Mouse (Mus musculus) cortical plate, adult 2 months (tissue): ENCODE measurements at regions not wholly inside any gene's neighbourhood (a gene's known extent, or its start where the extent isn't known, plus 50 kb on each side); places are given as distances from the start of the nearest gene placed in this dataset.

Experiments
- H3K27ac ChIP-seq: fragments of 200-500 bp; 2 replicates; pipeline ENCODE4 v1.5.1; 2012; ENCODE audit warnings: low read length, control low read depth, inconsistent platforms; ENCODE audit not compliant: insufficient read depth
- H3K4me1 ChIP-seq: fragments of 200-500 bp; 2 replicates; pipeline ENCODE4 v1.6.1; 2011; ENCODE audit warnings: low read length; ENCODE audit not compliant: control insufficient read depth, insufficient read depth
- H3K4me3 ChIP-seq: fragments of 200-500 bp; 2 replicates; pipeline ENCODE4 v1.5.1; 2011; ENCODE audit warnings: mild to moderate bottlenecking, low read length, control low read depth; ENCODE audit not compliant: insufficient read depth
- CTCF ChIP-seq: fragments of 200-500 bp; IDR thresholded peaks from 2 replicates; pipeline ENCODE4 v1.5.1; 2011; ENCODE audit warnings: mild to moderate bottlenecking, control low read depth, low read length; ENCODE audit not compliant: insufficient read depth; ENCODE audit errors: extremely low read depth
- POLR2A ChIP-seq: fragments of 200-500 bp; IDR thresholded peaks from 2 replicates; pipeline ENCODE4 v1.6.1; 2011; ENCODE audit warnings: mild to moderate bottlenecking, low read length, control low read depth; ENCODE audit not compliant: insufficient read depth; ENCODE audit errors: extremely low read depth

GRCm38 (mm10) chr6:67124089-67124488 is 86.8 kb upstream of the Gadd45a start:
- TF ChIP-seq CTCF (no peak), POLR2A (no peak)
- Histone ChIP-seq H3K27ac (no peak overlapping the region), H3K4me1 (no peaks in the 10 kb centered on the region)

GRCm38 (mm10) chr6:67123071-67123470 is 85.8 kb upstream of the Gadd45a start:
- no peaks in the 10 kb centered on the region for H3K4me1 ChIP-seq
- H3K27ac ChIP-seq, result no peak overlapping the region
- TF ChIP-seq CTCF (no peak), POLR2A (no peak)
- no peak overlapping the region for H3K4me3 ChIP-seq

More at GRCm38 (mm10) chr6:67124089-67124488, 86.8 kb upstream of the Gadd45a start:
- H3K4me3 ChIP-seq, result no peak overlapping the region

- Histone ChIP-seq H3K4me1 (no peaks in the 10 kb centered on the region; the same call in 1 of the 2 replicates), H3K4me3 (no peak overlapping the region), H3K27ac (no peak overlapping the region)
- TF ChIP-seq CTCF (no peak), POLR2A (no peak)
Observed at GRCm38 (mm10) chr6:67116306-67116705, 79.0 kb upstream of the Gadd45a start.

- H3K4me1 ChIP-seq, result no peaks in the 10 kb centered on the region; the same call in 1 of the 2 replicates
- TF ChIP-seq POLR2A (no peak), CTCF (no peak)
- no peak overlapping the region for H3K4me3 ChIP-seq
- no peak overlapping the region for H3K27ac ChIP-seq
Observed at GRCm38 (mm10) chr6:67115505-67116303, 78.4 kb upstream of the Gadd45a start.

GRCm38 (mm10) chr6:67114753-67115152 is 77.5 kb upstream of the Gadd45a start:
- H3K27ac ChIP-seq, result no peak overlapping the region
- no peak overlapping the region for H3K4me3 ChIP-seq
- H3K4me1 ChIP-seq, result no peaks in the 10 kb centered on the region; the same call in 1 of the 2 replicates
- TF ChIP-seq POLR2A (no peak), CTCF (no peak)

- Histone ChIP-seq H3K4me3 (no peak overlapping the region), H3K4me1 (no peaks in the 10 kb centered on the region; the same call in 1 of the 2 replicates), H3K27ac (no peak overlapping the region)
- no peak for TF ChIP-seq POLR2A
- TF ChIP-seq CTCF, result no peak
Observed at GRCm38 (mm10) chr6:67113686-67114278, 76.5 kb upstream of the Gadd45a start.

- H3K4me1 ChIP-seq, result no peaks in the 10 kb centered on the region; the same call in 1 of the 2 replicates
- no peak overlapping the region for H3K4me3 ChIP-seq
- TF ChIP-seq CTCF, result no peak
- no peak overlapping the region for H3K27ac ChIP-seq
Observed at GRCm38 (mm10) chr6:67113261-67113660, 76.0 kb upstream of the Gadd45a start.

- no peak for TF ChIP-seq POLR2A
- TF ChIP-seq CTCF, result no peak
- no peak overlapping the region for H3K4me3 ChIP-seq
Observed at GRCm38 (mm10) chr6:67112311-67112710, 75.1 kb upstream of the Gadd45a start.

GRCm38 (mm10) chr6:67111581-67111980 is 74.3 kb upstream of the Gadd45a start:
- TF ChIP-seq POLR2A, result no peak
- TF ChIP-seq CTCF, result no peak
- no peak overlapping the region for H3K4me3 ChIP-seq
- no peak overlapping the region for H3K27ac ChIP-seq
- no peaks in the 10 kb centered on the region for H3K4me1 ChIP-seq

More at GRCm38 (mm10) chr6:67112311-67112710, 75.1 kb upstream of the Gadd45a start:
- Histone ChIP-seq H3K4me1 (no peaks in the 10 kb centered on the region), H3K27ac (no peak overlapping the region)

GRCm38 (mm10) chr6:67110391-67110790 is 73.1 kb upstream of the Gadd45a start:
- no peak overlapping the region for H3K27ac ChIP-seq
- no peak for TF ChIP-seq POLR2A
- TF ChIP-seq CTCF, result no peak
- H3K4me1 ChIP-seq, result no peaks in the 10 kb centered on the region
- H3K4me3 ChIP-seq, result no peak overlapping the region
